Mouse (Mus musculus) ES-CJ7 (cell line): ENCODE results near the gene Gm9964.

Source experiments
- DNase-seq: peaks from one replicate; pipeline ENCODE4 v3.0.0; 2011; ENCODE audit warnings: low read depth, low spot score

Gene Gm9964

GRCm38 (mm10) chr11:79253542-79254390 lies 42.9 kb downstream of the Gm9964 start:
- DNase-seq, result peak; percentile 72

- peak; percentile 49 for DNase-seq
These were observed 43.7 kb downstream of the Gm9964 start for GRCm38 (mm10) chr11:79252881-79253541.
